Mouse (Mus musculus): ENCODE data around the gene Uhmk1. TPM values are rescaled to one million over a fixed set of nuclear protein-coding genes. Genes with fewer than 3 reads are reported as not detected.

Uhmk1 gene
- polyA plus RNA-seq, 1 experiment, result 2.8 TPM

DNA sequence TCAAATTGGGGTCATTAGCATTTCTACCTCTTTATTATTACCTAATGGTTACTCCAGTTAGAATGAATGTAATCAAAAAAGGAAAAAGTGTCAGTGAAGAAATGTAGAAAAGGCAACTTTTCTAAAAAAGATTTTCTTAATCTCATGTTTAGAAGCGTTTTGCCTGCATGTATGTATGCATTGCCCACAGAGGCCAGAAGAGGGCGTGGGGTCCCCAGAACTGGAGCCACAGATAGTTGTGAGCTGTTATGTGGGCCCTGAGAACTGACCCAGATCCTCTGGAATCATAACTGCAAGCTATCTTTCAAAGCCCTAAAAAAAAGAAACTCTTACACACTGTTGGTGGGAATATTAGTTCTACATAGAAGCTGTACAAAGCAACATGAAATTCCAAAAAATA, 59.9 kb downstream of the Uhmk1 start:
- no peak for TF ChIP-seq GATA1 (IDR thresholded peaks at IDR 0.05; ENCODE audit: low read length)

DNA sequence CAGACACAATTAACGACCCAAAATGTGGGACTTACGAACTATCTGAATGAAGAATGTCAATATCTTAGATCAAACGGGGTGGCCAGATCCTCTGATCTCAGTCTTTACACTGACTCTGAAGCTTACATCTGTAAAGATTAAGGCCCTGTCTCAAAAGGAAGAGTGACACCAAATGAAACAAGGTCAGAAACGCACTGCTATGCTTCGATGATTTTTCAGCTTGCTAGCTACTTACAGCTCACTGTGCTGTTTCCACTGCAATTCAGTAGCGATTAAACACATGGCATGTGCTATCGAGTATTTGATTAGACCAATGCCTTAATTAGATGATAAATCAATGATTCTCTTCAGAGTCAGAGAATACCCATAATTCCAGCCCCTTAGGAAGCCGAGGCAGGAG, 61.2 kb downstream of the Uhmk1 start:
- TF ChIP-seq GATA1 (IDR thresholded peaks at IDR 0.05; ENCODE audit: low read length), result no peak

DNA sequence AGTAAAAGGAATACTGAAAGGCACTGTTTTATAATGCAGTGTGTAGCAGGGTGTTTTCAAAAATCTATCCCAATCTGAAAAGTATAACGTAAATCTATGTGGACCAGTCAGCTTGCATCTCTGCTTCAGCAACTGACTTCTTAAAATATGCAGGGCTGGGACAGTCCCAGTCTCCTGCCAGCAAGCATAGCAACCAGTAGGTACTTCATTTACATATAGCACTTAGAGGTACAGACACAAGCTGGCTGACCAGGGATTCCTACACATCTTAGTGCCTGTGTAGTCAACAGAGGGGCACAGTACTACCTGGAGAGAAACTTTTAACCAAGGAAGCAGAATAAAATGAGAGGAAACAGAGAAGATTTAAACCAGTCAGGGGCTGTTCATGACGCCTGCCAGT, 62.6 kb downstream of the Uhmk1 start:
- no peak for TF ChIP-seq GATA1 (IDR thresholded peaks at IDR 0.05; ENCODE audit: low read length)

DNA sequence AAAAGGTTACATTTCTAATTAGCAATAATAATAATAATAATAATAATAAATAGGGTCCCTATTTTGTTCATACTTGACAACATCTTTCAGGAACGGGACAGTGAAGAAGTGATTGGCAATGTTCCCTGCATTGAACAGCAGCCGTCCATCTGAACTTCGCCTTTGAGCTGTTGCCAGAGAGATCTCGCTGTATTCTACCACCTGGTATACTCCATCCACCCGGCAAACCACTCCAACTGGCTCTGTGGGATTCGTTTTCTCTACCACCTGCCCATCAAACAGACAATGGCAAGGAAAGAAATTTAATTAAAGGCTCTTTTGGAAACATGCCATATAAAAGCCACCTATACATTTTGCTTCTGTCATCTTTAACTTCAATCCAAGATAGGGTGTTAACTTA, 64.3 kb downstream of the Uhmk1 start:
- TF ChIP-seq GATA1 (IDR thresholded peaks at IDR 0.05; ENCODE audit: low read length), result no peak

DNA sequence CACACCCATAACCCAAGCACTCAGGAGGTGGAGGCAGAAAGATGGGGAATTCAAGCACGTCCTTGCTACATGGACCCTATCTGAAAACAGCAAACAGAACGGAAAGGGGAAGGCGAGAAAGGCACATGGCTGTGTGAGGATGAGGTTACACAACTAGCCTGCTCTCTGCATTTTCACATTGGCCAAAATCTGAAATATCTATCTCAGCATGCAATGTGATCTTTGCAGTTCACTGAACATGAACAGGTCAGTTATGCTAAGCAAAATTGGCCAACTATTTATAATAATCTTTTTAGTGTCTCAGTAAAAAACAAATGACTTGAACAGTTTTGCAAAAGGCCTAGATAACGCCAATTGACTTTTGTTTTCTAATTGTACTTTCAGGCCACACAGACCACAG, 65.4 kb downstream of the Uhmk1 start:
- no peak for TF ChIP-seq GATA1 (IDR thresholded peaks at IDR 0.05; ENCODE audit: low read length)

DNA sequence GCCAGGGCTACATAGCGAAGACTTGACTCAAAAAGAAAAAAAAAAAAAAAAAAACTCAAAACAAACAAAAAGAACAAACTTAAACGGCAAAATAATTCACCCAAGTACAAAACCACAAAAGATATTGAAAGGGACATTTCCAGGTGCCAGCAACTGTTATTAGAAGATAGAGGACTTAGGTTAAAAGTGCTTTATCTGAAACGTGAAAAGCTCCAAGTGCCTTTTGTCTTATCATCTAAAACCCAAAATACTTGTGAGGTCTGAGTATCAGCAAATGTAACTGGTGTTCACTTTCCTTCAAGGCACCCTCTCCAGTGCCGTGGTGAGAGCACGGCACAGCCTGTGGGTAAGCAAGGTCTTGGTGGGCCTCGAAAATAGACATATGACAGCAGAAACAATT, 66.7 kb downstream of the Uhmk1 start:
- TF ChIP-seq GATA1 (IDR thresholded peaks at IDR 0.05; ENCODE audit: low read length), result peak; percentile 78

DNA sequence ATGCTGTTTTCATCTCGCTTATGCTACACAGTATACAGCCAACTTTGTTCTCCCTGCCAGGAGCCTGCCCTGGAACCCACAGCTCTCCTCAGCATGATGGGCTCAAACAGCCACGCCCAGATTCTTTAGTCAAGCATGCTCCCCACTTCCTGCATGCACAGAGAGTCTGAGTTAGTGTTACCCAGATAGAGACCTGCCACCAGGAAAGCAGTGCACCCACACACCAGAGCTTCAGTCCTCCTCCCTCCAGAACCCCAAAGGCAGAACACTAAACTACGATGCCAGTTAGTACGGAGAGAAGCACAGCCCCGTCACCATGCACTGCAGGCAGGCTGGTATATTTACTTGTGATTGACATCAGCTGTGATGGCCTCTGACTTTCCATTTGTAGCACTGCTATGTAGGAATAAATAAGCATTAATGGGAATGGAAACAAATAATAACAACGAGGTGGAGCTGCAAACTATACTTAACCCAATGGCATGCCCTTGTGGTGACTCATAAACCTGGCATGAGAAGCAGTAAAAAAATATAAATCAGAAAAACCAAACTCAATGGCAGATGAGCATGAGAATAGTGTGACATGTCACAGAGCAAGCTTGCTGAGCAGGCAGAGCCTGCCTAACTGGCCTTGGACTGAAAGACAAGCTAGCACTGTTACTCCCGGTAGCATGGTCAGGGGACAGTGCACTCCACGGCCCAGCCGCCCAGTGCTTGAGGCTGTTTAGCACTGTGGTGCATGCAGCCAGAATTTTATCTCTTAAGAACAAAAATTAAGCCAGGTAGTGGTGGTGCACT, 67.3 kb downstream of the Uhmk1 start:
- TF ChIP-seq GATA1 (IDR thresholded peaks at IDR 0.05; ENCODE audit: low read length), result no peak

DNA sequence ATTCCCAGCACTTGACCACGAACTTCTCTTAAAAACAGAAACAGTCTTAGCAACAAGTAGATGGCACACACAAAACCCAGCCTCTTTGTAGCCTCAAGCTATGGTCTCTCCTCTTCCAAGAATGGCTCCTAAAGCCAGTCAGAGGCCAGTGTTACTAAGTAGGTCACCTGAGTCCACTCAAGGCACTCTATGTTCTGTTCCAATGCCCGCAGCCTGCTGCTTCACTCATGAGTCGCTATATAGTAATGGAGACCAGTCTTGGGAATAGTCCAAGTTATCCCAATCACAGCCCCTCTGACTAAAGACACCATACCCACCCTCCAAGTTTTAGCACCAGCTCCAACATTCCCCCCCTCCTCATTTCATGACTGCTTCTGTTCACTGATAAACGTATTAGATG, 69.6 kb downstream of the Uhmk1 start:
- no peak for TF ChIP-seq GATA1 (IDR thresholded peaks at IDR 0.05; ENCODE audit: low read length)

Other genes starting within 250 kb of the Uhmk1 start
- 0.90 and 8.9 TPM in 2 replicates for gene Hsd17b7, start 246.2 kb downstream of the Uhmk1 start, polyA plus RNA-seq (2012)
- not detected in 2 replicates for gene Ddr2, start 104.6 kb downstream of the Uhmk1 start, polyA plus RNA-seq (2012)
- 19.0 and 33.2 TPM in 2 replicates for gene Uap1, start 40.4 kb downstream of the Uhmk1 start, polyA plus RNA-seq (2012)
- not detected in 2 replicates for gene Sh2d1b2, start 17.4 kb upstream of the Uhmk1 start, polyA plus RNA-seq (2012)
- gene Sh2d1b1, start 61.9 kb upstream of the Uhmk1 start, polyA plus RNA-seq (2012), result not detected in 2 replicates
- gene Gm7694, start 90.9 kb upstream of the Uhmk1 start, polyA plus RNA-seq (2012), result 0.21 and 0.39 TPM in 2 replicates
- not detected in 2 replicates for gene Spata46, start 93.4 kb upstream of the Uhmk1 start, polyA plus RNA-seq (2012)

Data from G1E-ER4 (cell line).